Mouse (Mus musculus): ENCODE measurements around the gene Muc3.

DNA sequence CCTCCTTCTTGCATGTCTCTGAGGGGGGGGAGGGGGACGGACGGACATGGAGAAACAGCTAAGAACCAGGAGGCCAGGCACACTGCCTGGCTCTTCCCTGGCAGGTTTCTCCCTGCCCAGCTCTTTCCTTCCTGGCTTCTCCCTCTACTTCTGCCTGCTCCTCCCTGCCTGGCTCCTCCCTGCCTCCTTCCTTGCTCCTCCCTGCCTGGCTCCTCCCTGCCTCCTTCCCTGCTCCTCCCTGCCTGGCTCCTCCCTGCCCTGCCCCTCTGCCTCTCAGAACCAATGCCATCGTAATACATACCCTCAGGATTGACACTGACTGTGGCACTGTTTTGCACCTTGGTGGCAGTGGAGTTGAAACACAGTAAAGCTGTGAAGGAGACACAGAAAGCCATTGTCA lies 8.3 kb downstream of the Muc3 start:
- TF ChIP-seq POLR2A (IDR thresholded peaks at IDR 0.05; ENCODE audit: borderline replicate concordance, extremely low read depth, low read depth, low read length) (no peak), CTCF (IDR thresholded peaks at IDR 0.05; ENCODE audit: insufficient read depth, low read length) (no peak)
